Mouse (Mus musculus) kidney, postnatal 0 days (tissue): ENCODE results near the gene Supt3. TPM values are rescaled to one million over a fixed set of nuclear protein-coding genes. Genes with fewer than 3 reads are reported as not detected.

Experiments
- ATAC-seq: fragments of 200-750 bp; cut with Nextera tagmentation; replicated peaks from 2 replicates; pipeline ENCODE4 v1.8.0; 2017; ENCODE audit warnings: low read depth, moderate number of reproducible peaks, moderate TSS enrichment, moderate library complexity; ENCODE audit not compliant: low FRiP score
- DNase-seq: peaks from one replicate; pipeline ENCODE4 v3.0.0-alpha.2; 2016; ENCODE audit warnings: low spot score
- H3K27ac ChIP-seq: fragments of 300-500 bp; sonication (generic); 2 replicates; pipeline ENCODE4 v1.5.1; 2014; ENCODE audit warnings: mild to moderate bottlenecking
- H3K27me3 ChIP-seq: fragments of 300-500 bp; sonication (generic); 2 replicates; pipeline ENCODE4 v1.6.1; 2014; ENCODE audit warnings: low read length, mixed read lengths; ENCODE audit not compliant: insufficient read depth
- H3K36me3 ChIP-seq: fragments of 300-500 bp; sonication (generic); 2 replicates; pipeline ENCODE4 v1.6.1; 2014; ENCODE audit warnings: low read length, mixed read lengths; ENCODE audit not compliant: insufficient read depth
- H3K4me1 ChIP-seq: fragments of 300-500 bp; sonication (generic); replicated peaks from 2 replicates; pipeline ENCODE4 v1.6.1; 2014; ENCODE audit warnings: antibody characterized with exemption, low read length, mixed read lengths; ENCODE audit not compliant: insufficient read depth
- H3K4me2 ChIP-seq: fragments of 300-500 bp; sonication (generic); 2 replicates; pipeline ENCODE4 v1.6.1; 2014; ENCODE audit warnings: mild to moderate bottlenecking, low read length, moderate library complexity, mixed read lengths
- H3K4me3 ChIP-seq: fragments of 300-500 bp; sonication (generic); replicated peaks from 2 replicates; pipeline ENCODE4 v1.5.1; 2014; ENCODE audit warnings: low read depth, low read length
- H3K9ac ChIP-seq: fragments of 300-500 bp; sonication (generic); 2 replicates; pipeline ENCODE4 v1.6.1; 2014; ENCODE audit warnings: low read depth, low read length
- H3K9me3 ChIP-seq: fragments of 300-500 bp; sonication (generic); replicated peaks from 2 replicates; pipeline ENCODE4 v1.6.1; 2016; ENCODE audit warnings: low read length, inconsistent platforms, mixed read lengths
- CTCF ChIP-seq: IDR thresholded peaks from 2 replicates; pipeline ENCODE4 v1.5.1; 2016; ENCODE audit warnings: antibody characterized with exemption, low read depth, mild to moderate bottlenecking, moderate library complexity
- WGBS: fragments of 180-500 bp; shearing (Covaris S2); extraction: QIAGEN DNeasy Blood & Tissue Kit; methylation state at CpG from one replicate; pipeline ENCODE4 v1.1.7; 2014; 5-methylcytosine and 5-hydroxymethylcytosine counted together
- polyA plus RNA-seq: library from polyadenylated mRNA; unstranded; fragments of >200 nt; fragmentation: Nextera tagmentation; extraction: Ambion mirVana; gene quantifications from 2 replicates; pipeline ENCODE4 v1.2.1, GENCODE M21; 2015

Supt3 gene
- polyA plus RNA-seq, 1 experiment from 2014 or later = 19.2 TPM

DNA sequence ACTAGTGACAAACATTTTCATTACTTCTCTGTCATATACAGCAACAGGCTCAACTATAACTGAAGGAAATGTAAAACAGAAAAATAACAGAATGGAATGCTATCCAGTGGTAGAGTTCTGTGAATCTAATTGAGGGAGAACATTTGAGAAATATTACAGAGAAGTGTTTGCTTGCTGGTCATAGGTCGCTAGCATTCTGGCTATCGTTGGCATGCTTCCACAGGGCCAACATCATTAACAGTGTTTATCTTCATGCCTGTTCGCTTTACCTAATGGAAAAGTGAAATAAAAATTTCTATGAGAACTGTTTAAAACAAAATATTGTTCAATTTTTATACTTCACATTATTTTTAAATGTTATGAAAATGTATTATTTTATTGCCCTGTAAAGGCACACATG, 290.5 kb downstream of the Supt3 start:
- Histone ChIP-seq H3K36me3 (no peaks in the 10 kb centered on the region), H3K4me3 (no peak overlapping the region), H3K27me3 (no peaks in the 10 kb centered on the region), H3K4me1 (no peaks in the 10 kb centered on the region), H3K9ac (no peak overlapping the region), H3K27ac (no peak overlapping the region), H3K9me3 (no peaks in the 10 kb centered on the region), H3K4me2 (no peak overlapping the region)
- TF ChIP-seq CTCF = no peak
- DNase-seq (no peak), ATAC-seq (no peak)
- WGBS = 79% methylated on average over 3 of the region's 3 CpGs

DNA sequence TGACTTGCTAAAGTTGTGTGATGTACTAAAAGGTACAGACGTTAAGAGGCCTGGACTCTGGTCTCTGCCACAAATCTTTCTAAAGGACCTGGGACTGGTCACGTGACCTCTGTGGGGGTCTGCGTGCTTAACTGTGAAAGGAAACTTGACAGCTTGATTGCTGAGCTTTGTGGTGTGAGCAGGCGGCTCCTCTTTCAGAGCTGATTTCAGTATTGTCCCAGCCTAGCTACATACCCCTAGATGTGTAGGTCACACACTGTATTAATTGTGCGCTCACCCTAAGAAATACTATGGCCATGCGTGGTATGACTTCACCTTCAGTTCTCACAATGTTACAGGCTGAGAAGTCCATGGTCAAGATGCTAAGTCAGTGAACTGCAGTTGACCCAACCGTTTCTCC, 291.4 kb downstream of the Supt3 start:
- H3K4me3 ChIP-seq = no peak overlapping the region
- no peak for DNase-seq
- ATAC-seq = no peak
- no peak overlapping the region for H3K9ac ChIP-seq
- no peaks in the 10 kb centered on the region for H3K36me3 ChIP-seq
- TF ChIP-seq CTCF = no peak
- no peaks in the 10 kb centered on the region for H3K4me1 ChIP-seq
- H3K4me2 ChIP-seq = no peak overlapping the region
- H3K27ac ChIP-seq = no peak overlapping the region
- no peaks in the 10 kb centered on the region for H3K9me3 ChIP-seq
- WGBS = 49% methylated on average over 7 of the region's 7 CpGs
- no peaks in the 10 kb centered on the region for H3K27me3 ChIP-seq

DNA sequence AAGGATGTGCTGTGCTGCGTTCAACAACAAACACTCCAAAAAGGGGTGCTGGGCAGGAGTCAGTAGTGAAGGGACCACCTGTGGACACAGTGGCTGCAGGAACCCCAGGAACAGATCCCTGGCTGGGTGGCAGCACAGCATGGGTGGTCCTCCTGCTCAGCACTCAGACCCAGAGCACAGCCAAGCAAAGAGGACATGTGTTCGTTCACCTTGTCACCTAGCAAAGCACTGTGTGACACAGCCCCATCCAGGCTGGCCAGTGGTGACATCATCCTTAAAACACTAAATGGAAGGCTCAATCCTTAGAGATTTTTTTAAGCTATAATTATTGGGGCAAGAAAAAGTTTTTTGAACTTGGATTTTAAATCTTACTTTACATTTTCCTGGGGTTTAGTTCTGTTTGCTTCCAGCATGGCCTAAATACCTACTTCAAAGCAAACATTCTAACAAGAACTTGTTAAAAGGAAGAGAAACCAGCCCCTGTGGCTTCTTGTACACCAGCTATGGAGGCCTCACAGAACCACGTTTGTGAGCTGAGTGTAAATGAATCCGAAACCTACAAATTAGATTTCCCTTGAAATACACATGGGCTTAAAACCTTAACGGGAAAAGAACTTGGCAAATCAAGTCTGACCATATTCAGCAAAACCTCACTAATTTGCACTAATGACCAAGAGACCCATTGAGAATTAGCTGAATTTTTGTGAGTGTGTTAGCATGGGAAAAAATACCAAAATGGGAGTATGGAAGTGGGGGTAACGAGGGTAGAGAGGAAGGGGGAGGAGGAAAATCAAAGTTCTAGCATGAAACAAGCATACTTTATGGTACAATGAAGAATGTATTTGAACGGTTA, 295.8 kb downstream of the Supt3 start:
- Histone ChIP-seq H3K36me3 (no peaks in the 10 kb centered on the region), H3K27ac (no peak overlapping the region), H3K4me3 (no peak overlapping the region), H3K4me2 (no peak overlapping the region), H3K9ac (no peak overlapping the region), H3K4me1 (no peaks in the 10 kb centered on the region), H3K9me3 (no peaks in the 10 kb centered on the region), H3K27me3 (no peaks in the 10 kb centered on the region)
- TF ChIP-seq CTCF = no peak
- no peak for DNase-seq
- WGBS = 78% methylated on average over 7 of the region's 7 CpGs
- no peak for ATAC-seq

DNA sequence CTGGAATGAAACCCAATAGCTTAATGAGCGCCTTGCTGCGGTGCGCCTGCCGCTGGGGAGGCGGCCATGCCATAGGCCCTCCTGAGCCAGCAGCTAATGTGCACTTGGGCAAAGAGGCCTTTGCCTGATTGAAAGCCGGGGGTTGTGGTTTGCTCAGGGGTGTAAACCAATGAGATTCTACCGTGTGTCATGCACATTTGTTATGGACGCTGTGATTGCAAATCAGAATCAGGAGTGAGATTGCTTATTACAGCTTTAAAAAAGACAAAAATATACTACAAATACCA, 296.3 kb downstream of the Supt3 start:
- no peaks in the 10 kb centered on the region for H3K36me3 ChIP-seq
- no peak for TF ChIP-seq CTCF
- no peak overlapping the region for H3K9ac ChIP-seq
- 93% methylated on average over 8 of the region's 8 CpGs for WGBS
- H3K9me3 ChIP-seq = no peaks in the 10 kb centered on the region
- no peak overlapping the region for H3K4me3 ChIP-seq
- no peak overlapping the region for H3K27ac ChIP-seq
- H3K4me2 ChIP-seq = no peak overlapping the region
- ATAC-seq = no peak
- DNase-seq = no peak
- H3K4me1 ChIP-seq = no peaks in the 10 kb centered on the region
- no peaks in the 10 kb centered on the region for H3K27me3 ChIP-seq

DNA sequence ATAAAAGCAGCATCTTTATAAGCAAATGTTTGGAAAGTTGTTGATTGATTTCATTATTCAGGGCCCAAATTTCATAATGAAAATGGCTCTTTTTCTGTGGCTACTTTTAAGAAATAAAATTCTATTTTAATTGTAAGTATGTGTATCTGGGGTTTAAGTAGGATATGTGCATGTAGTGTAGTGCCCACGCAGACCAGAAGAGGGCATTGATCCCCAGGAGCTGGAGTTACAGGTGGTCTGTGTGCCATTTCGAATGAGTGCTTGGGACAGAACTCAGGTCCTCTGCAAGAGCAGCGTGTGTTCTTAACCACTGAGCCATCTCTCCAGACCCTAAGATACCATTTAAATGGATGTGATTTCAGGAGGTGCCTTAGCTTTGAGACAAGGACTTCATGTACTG, 296.8 kb downstream of the Supt3 start:
- Histone ChIP-seq H3K4me1 (no peaks in the 10 kb centered on the region), H3K27me3 (no peaks in the 10 kb centered on the region), H3K27ac (no peak overlapping the region), H3K4me3 (no peak overlapping the region), H3K4me2 (no peak overlapping the region), H3K9me3 (no peaks in the 10 kb centered on the region), H3K9ac (no peak overlapping the region), H3K36me3 (no peaks in the 10 kb centered on the region)
- WGBS = 94% methylated on average over 3 of the region's 3 CpGs
- DNase-seq (no peak), ATAC-seq (no peak)
- peak; percentile 37; the same call in 1 of the 2 replicates for TF ChIP-seq CTCF

DNA sequence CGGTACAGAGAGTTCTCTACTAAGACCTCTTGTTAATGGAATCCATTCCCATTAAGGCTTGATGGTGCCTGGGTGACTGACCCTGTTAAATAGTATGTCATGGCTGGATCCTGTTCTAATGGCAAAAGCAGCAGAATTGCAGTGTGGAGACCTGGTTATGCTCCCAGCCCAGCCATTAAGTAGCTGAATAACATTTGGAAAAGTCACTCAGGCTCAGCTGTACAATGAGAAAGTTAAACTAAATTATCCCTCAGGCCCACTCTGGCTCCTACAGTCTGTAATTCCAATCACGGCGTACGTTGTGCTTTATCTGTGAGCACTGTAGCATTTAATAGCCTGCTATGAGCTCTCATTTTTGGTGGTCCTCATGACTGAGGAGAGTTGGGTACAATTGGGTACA, 300.0 kb downstream of the Supt3 start:
- no peak overlapping the region for H3K27ac ChIP-seq
- WGBS = 87% methylated on average over 4 of the region's 4 CpGs
- no peak overlapping the region for H3K9ac ChIP-seq
- H3K9me3 ChIP-seq = no peaks in the 10 kb centered on the region
- no peak for TF ChIP-seq CTCF
- DNase-seq = no peak
- no peaks in the 10 kb centered on the region for H3K36me3 ChIP-seq
- H3K4me3 ChIP-seq = no peak overlapping the region
- ATAC-seq = no peak
- H3K4me2 ChIP-seq = no peak overlapping the region
- H3K27me3 ChIP-seq = no peaks in the 10 kb centered on the region
- H3K4me1 ChIP-seq = no peaks in the 10 kb centered on the region
